Mouse (Mus musculus): ENCODE data around the gene Selenos. TPM values are rescaled to one million over a fixed set of nuclear protein-coding genes. Genes with fewer than 3 reads are reported as not detected.

The Selenos gene
- total RNA-seq, 1 experiment, result 82.1 TPM

GRCm38 (mm10) chr7:66127951-66128645 lies 48.6 kb downstream of the Selenos start:
- no peaks in the 10 kb centered on the region for H3K9me3 ChIP-seq (ENCODE audit: control insufficient read depth, insufficient read depth, low read depth, low read length)
- in situ Hi-C loops (cut with MboI; ENCODE audit: low sequenced_read_pairs in 2 of 2, unreplicated experiment in 2 of 2), result no loop called here
- H3K4me3 ChIP-seq (ENCODE audit: insufficient read depth in 1 of 2, low read depth in 1 of 2, low read length in 2 of 2, poor library complexity in 1 of 2, severe bottlenecking in 1 of 2), result no peak overlapping the region
- H3K9ac ChIP-seq (ENCODE audit: insufficient read depth, low read depth, low read length, poor library complexity, severe bottlenecking), result no peak overlapping the region
- DNase-seq (ENCODE audit: low read depth, low spot score), result no peak
- no peak overlapping the region for H3K27ac ChIP-seq (ENCODE audit: insufficient read depth, low read depth, low read length, poor library complexity, severe bottlenecking)
- TF ChIP-seq HCFC1 (IDR thresholded peaks at IDR 0.05; ENCODE audit: borderline replicate concordance, insufficient read depth, low read length), result no peak
- no peak for TF ChIP-seq ZNF384 (IDR thresholded peaks at IDR 0.05; ENCODE audit: low read depth, low read length)
- TF ChIP-seq CHD2 (IDR thresholded peaks at IDR 0.05; ENCODE audit: low read depth, low read length), result no peak
- no peak for TF ChIP-seq ZC3H11A (IDR thresholded peaks at IDR 0.05; ENCODE audit: borderline replicate concordance, low read depth, low read length)
- no peak for TF ChIP-seq MAFK (IDR thresholded peaks at IDR 0.05; ENCODE audit: insufficient read depth, low read depth, low read length)
- no peaks in the 10 kb centered on the region; a peak in 1 of 4 replicates for H3K4me1 ChIP-seq (ENCODE audit: control insufficient read depth in 2 of 2, insufficient read depth in 2 of 2, low read length in 2 of 2, poor library complexity in 1 of 2)
- H3K36me3 ChIP-seq (ENCODE audit: control insufficient read depth, insufficient read depth, low read length, poor library complexity, severe bottlenecking), result peaks cover 2% of the 10 kb centered on the region; the same call in 1 of the 2 replicates

DNA sequence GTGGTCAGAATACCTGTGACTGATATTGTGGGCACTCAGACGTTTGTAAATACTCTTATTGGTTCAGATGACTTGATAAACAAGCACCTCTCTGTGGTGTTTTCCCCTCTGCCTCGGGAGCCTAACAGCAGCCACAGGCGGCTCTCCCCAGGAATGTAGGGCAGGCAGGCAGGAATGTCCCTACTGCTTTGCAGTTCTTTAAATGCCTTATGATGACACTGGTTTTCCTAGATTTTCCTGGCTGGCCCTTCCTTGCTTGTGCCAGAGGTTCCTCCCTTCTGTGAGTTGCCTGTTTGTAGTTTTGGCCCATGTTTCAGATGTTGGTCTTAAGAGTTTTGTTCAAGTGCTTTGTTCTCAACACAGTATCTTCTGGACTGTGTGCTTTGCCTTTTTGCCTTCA lies 49.4 kb downstream of the Selenos start:
- in situ Hi-C loops (cut with MboI; ENCODE audit: low sequenced_read_pairs in 2 of 2, unreplicated experiment in 2 of 2), result no loop called here
- Histone ChIP-seq H3K9me3 (ENCODE audit: control insufficient read depth, insufficient read depth, low read depth, low read length) (no peaks in the 10 kb centered on the region), H3K9ac (ENCODE audit: insufficient read depth, low read depth, low read length, poor library complexity, severe bottlenecking) (no peak overlapping the region), H3K27ac (ENCODE audit: insufficient read depth, low read depth, low read length, poor library complexity, severe bottlenecking) (no peak overlapping the region), H3K4me1 (ENCODE audit: control insufficient read depth in 2 of 2, insufficient read depth in 2 of 2, low read length in 2 of 2, poor library complexity in 1 of 2) (no peaks in the 10 kb centered on the region; a peak in 1 of 4 replicates), H3K4me3 (ENCODE audit: insufficient read depth in 1 of 2, low read depth in 1 of 2, low read length in 2 of 2, poor library complexity in 1 of 2, severe bottlenecking in 1 of 2) (no peak overlapping the region), H3K36me3 (ENCODE audit: control insufficient read depth, insufficient read depth, low read length, poor library complexity, severe bottlenecking) (peaks cover 2% of the 10 kb centered on the region; the same call in 1 of the 2 replicates)
- TF ChIP-seq MAFK (IDR thresholded peaks at IDR 0.05; ENCODE audit: insufficient read depth, low read depth, low read length), result no peak
- no peak for DNase-seq (ENCODE audit: low read depth, low spot score)

GRCm38 (mm10) chr7:66130296-66130695 lies 50.8 kb downstream of the Selenos start:
- DNase-seq (ENCODE audit: low read depth, low spot score), result no peak
- H3K36me3 ChIP-seq (ENCODE audit: control insufficient read depth, insufficient read depth, low read length, poor library complexity, severe bottlenecking), result peaks cover 2% of the 10 kb centered on the region; the same call in 1 of the 2 replicates
- TF ChIP-seq ZC3H11A (IDR thresholded peaks at IDR 0.05; ENCODE audit: borderline replicate concordance, low read depth, low read length) (no peak), HCFC1 (IDR thresholded peaks at IDR 0.05; ENCODE audit: borderline replicate concordance, insufficient read depth, low read length) (no peak), MAFK (IDR thresholded peaks at IDR 0.05; ENCODE audit: insufficient read depth, low read depth, low read length) (no peak), CHD2 (IDR thresholded peaks at IDR 0.05; ENCODE audit: low read depth, low read length) (no peak), ZNF384 (IDR thresholded peaks at IDR 0.05; ENCODE audit: low read depth, low read length) (no peak)
- no peaks in the 10 kb centered on the region for H3K4me1 ChIP-seq (ENCODE audit: control insufficient read depth in 2 of 2, insufficient read depth in 2 of 2, low read length in 2 of 2, poor library complexity in 1 of 2)
- no peaks in the 10 kb centered on the region for H3K9me3 ChIP-seq (ENCODE audit: control insufficient read depth, insufficient read depth, low read depth, low read length)
- in situ Hi-C loops (cut with MboI; ENCODE audit: low sequenced_read_pairs in 2 of 2, unreplicated experiment in 2 of 2), result no loop called here
- no peak overlapping the region for H3K27ac ChIP-seq (ENCODE audit: insufficient read depth, low read depth, low read length, poor library complexity, severe bottlenecking)
- no peak overlapping the region for H3K4me3 ChIP-seq (ENCODE audit: insufficient read depth in 1 of 2, low read depth in 1 of 2, low read length in 2 of 2, poor library complexity in 1 of 2, severe bottlenecking in 1 of 2)
- H3K9ac ChIP-seq (ENCODE audit: insufficient read depth, low read depth, low read length, poor library complexity, severe bottlenecking), result no peak overlapping the region

DNA sequence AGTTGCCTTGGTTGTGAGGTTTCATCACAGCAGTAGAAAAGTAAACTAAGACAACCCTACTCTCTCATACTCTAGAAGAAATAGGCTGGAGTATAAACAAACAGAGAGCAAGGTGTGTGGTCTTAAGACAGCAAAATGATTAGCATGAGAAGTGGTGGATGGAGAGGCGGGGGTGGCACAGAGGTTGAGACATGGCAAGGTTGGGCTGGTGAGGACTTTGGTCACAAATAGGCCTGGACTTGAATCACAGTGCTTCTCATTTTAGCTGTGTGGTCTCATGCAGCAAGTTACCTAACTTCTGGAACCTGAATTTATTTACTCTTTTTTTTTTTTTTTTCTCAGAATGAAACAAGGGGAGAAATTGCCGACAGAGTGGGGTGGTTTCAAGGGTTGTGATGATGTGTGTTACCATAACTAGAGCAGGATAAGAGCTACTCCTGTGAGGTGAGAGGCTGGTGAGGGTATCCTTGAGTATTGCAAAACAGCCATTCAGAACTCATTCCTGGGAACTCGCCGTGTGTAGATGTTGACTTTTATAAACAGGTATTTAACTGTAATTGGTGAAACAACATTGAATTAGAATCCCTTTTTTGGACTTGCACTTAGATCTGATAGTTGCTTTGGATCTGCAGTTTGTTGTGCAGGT lies 52.5 kb downstream of the Selenos start:
- in situ Hi-C loops (cut with MboI; ENCODE audit: low sequenced_read_pairs in 2 of 2, unreplicated experiment in 2 of 2), result no loop called here
- no peaks in the 10 kb centered on the region; the same call in 1 of the 2 replicates for H3K36me3 ChIP-seq (ENCODE audit: control insufficient read depth, insufficient read depth, low read length, poor library complexity, severe bottlenecking)
- H3K4me1 ChIP-seq (ENCODE audit: control insufficient read depth in 2 of 2, insufficient read depth in 2 of 2, low read length in 2 of 2, poor library complexity in 1 of 2), result no peaks in the 10 kb centered on the region

More for the DNA sequence above, 52.5 kb downstream of the Selenos start:
- H3K9me3 ChIP-seq (ENCODE audit: control insufficient read depth, insufficient read depth, low read depth, low read length), result no peaks in the 10 kb centered on the region; the same call in 1 of the 2 replicates
- no peak overlapping the region for H3K9ac ChIP-seq (ENCODE audit: insufficient read depth, low read depth, low read length, poor library complexity, severe bottlenecking)
- H3K27ac ChIP-seq (ENCODE audit: insufficient read depth, low read depth, low read length, poor library complexity, severe bottlenecking), result no peak overlapping the region
- H3K4me3 ChIP-seq (ENCODE audit: insufficient read depth in 1 of 2, low read depth in 1 of 2, low read length in 2 of 2, poor library complexity in 1 of 2, severe bottlenecking in 1 of 2), result no peak overlapping the region
- TF ChIP-seq CHD2 (IDR thresholded peaks at IDR 0.05; ENCODE audit: low read depth, low read length), result no peak
- no peak for TF ChIP-seq MAFK (IDR thresholded peaks at IDR 0.05; ENCODE audit: insufficient read depth, low read depth, low read length)
- no peak for TF ChIP-seq HCFC1 (IDR thresholded peaks at IDR 0.05; ENCODE audit: borderline replicate concordance, insufficient read depth, low read length)
- no peak for TF ChIP-seq ZNF384 (IDR thresholded peaks at IDR 0.05; ENCODE audit: low read depth, low read length)
- no peak for TF ChIP-seq ZC3H11A (IDR thresholded peaks at IDR 0.05; ENCODE audit: borderline replicate concordance, low read depth, low read length)
- no peak for DNase-seq (ENCODE audit: low read depth, low spot score)
